Mouse (Mus musculus) brown adipose tissue, adult 24 weeks (tissue): ENCODE measurements around the gene Tnik. TPM values are rescaled to one million over a fixed set of nuclear protein-coding genes. Genes with fewer than 3 reads are reported as not detected.

Experiments used
- H3K27ac ChIP-seq: fragments of 200-500 bp; replicated peaks from 2 replicates; pipeline ENCODE4 v1.5.1; 2012; ENCODE audit warnings: low read depth, mild to moderate bottlenecking, low read length
- H3K4me1 ChIP-seq: fragments of 200-500 bp; 2 replicates; pipeline ENCODE4 v1.6.1; 2012; ENCODE audit warnings: low read length, mixed read lengths; ENCODE audit not compliant: control insufficient read depth, insufficient read depth, insufficient read length
- H3K4me3 ChIP-seq: fragments of 200-500 bp; 2 replicates; pipeline ENCODE4 v1.5.1; 2012; ENCODE audit warnings: low read depth, mild to moderate bottlenecking, low read length, moderate library complexity; ENCODE audit not compliant: insufficient read depth
- polyA plus RNA-seq: library from polyadenylated mRNA; stranded (reverse); fragments of >200 nt; gene quantifications from 2 replicates; pipeline ENCODE4 v1.2.4, GENCODE M21; 2012; ENCODE audit not compliant: missing spikeins, insufficient read depth, insufficient read length

Tnik gene
- polyA plus RNA-seq, 1 experiment = 1.4 TPM

- Histone ChIP-seq H3K4me1 (no peaks in the 10 kb centered on the region), H3K27ac (no peak overlapping the region), H3K4me3 (no peak overlapping the region)
These were observed 129.5 kb downstream of the Tnik start for GRCm38 (mm10) chr3:28392542-28392941.

DNA sequence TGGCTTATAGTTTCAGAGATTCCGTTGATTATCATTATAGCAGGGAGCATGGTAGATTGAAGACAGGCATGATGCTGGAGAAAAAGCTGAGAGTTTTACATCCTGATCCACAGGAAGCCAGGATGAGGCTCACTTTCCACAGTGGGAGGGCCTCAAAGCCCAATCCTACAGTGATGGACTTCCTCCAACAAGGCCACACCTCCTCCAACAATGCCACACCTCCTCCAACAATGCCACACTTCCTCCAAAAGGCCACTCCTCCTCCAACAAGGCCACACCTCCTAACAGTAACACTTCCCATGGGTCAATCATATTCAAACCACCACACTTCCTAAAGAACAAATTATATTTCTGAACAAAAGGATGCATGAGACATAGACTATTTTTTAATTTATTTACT is 135.8 kb downstream of the Tnik start:
- H3K4me1 ChIP-seq = no peaks in the 10 kb centered on the region
- no peak overlapping the region for H3K4me3 ChIP-seq
- no peak overlapping the region for H3K27ac ChIP-seq

- Histone ChIP-seq H3K27ac (no peak overlapping the region), H3K4me3 (no peak overlapping the region), H3K4me1 (no peaks in the 10 kb centered on the region)
These were observed 136.7 kb downstream of the Tnik start for GRCm38 (mm10) chr3:28399593-28400216.

- Histone ChIP-seq H3K4me1 (no peaks in the 10 kb centered on the region), H3K4me3 (no peak overlapping the region), H3K27ac (no peak overlapping the region)
These were observed 138.3 kb downstream of the Tnik start for GRCm38 (mm10) chr3:28401335-28401734.

GRCm38 (mm10) chr3:28402221-28402620 is 139.2 kb downstream of the Tnik start:
- Histone ChIP-seq H3K27ac (no peak overlapping the region), H3K4me1 (no peaks in the 10 kb centered on the region), H3K4me3 (no peak overlapping the region)

DNA sequence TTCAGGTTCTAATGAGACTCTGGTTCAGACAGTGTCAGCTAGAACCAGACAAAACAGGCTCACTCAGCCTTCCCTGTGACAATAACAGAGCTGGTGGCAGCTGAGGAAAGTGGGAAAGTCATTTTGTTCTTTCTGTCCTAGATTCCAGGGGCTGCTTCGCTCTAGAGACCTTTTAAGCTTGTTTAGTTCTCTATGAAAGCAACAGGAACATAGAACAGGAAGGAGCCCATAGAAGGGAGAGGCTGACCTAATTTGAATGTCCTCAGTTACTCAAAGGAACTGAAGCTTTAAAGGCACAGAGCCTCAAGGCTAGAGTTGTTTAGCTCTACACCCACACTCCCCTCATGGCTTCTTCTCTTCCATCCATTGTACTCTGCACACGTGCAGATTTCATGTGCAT is 142.4 kb downstream of the Tnik start:
- H3K4me1 ChIP-seq = no peaks in the 10 kb centered on the region
- no peak overlapping the region for H3K4me3 ChIP-seq

DNA sequence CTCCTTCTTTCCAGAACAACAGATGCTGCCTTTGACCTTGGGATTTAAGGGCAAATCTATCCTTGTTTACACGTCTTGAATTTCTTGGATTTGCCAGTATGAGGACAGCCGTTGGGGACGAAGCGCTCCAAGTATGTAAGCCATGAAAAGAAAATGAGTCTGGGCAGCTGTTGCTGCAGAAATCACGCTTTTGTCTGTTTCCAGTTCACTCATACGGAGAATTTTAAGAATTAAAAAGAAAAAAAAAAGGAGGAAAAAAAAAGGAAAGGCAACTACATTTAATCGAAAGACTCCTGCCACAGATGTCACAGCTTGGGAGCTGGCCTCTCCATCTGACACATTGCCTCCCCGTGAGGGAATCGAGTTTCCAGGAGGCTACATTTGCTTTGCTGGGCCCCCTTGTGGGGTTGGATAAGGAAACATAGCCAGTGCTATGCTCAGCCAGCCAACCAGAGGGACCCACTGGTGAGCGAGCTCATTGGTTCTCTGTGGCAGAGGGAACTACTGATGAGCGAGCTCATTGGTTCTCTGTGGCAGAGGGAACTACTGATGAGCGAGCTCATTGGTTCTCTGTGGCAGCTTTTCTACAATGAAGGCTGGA is 145.9 kb downstream of the Tnik start:
- H3K4me3 ChIP-seq = no peak overlapping the region
- H3K27ac ChIP-seq = no peak overlapping the region
- H3K4me1 ChIP-seq = no peaks in the 10 kb centered on the region

More for the DNA sequence above, 142.4 kb downstream of the Tnik start:
- no peak overlapping the region for H3K27ac ChIP-seq

DNA sequence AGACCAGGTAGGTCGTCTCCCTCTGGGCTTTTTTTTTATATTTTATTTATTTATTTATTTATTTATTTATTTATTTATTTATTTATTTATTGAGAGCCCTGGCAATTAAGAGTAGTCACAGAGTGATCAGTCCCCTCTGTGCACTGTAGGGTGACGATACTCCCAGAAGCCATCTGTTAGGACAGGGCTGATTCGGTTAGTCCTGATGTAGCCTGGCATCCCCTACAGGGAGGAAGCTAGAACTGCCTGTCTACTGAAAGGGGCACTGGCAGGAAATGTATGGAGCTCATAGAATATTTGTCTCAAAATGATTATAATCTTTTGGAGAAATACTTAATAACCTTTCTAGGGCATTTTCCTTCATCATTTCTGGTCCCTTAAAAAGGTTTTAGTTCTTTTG is 147.3 kb downstream of the Tnik start:
- Histone ChIP-seq H3K4me1 (no peaks in the 10 kb centered on the region), H3K27ac (no peak overlapping the region)

DNA sequence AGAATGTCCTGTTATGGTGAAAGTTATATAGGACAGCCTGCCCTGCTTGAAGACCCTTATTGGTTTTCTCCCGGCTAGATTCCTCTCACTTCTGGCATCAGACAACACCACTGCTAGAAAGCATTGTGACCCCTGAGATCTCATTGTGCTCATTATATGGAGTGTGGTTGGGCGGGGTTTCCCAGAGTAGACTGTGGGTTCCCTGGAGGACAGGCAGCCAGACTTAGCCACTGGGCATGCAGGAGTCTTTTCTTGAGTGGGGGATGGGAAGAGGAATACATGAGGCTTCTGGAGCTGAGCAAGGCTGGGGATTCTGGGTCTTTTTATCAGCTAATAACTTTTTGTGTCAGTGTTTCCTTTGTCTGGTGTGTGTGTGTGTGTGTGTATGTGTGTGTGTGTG is 153.0 kb downstream of the Tnik start:
- Histone ChIP-seq H3K4me1 (peaks cover 2% of the 10 kb centered on the region), H3K27ac (no peak overlapping the region), H3K4me3 (no peak overlapping the region)

More for the DNA sequence above, 147.3 kb downstream of the Tnik start:
- no peak overlapping the region for H3K4me3 ChIP-seq

DNA sequence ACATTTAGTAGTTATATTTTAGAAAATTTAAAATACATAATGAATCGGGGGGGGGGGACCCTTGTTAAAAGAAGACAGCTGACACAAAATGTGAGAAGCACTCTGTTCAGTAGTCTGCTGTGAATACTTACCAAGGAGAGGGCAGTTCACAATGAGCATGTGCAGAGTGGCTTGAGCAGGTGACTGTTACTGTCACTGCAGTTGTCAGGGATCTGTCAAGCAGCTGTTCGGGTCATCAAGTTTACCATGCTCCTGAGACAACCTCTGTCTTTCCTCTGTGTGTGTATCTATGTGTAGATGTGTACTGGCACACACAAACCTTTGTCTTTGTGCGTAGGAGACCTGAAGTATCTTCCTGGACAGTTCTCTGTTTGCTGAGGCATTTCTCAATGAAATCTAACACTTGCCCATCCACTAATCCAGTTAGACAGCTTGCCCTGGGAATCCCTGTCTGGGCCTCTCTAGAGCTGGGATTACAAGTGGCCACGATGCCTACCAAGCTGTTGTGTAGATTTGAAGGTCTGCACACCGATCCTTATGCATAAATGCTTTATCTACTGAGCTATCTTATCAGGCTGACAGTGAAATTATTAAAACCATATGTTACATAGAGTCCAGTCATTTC is 154.2 kb downstream of the Tnik start:
- H3K4me3 ChIP-seq = no peak overlapping the region
- no peak overlapping the region for H3K27ac ChIP-seq
- H3K4me1 ChIP-seq = peaks cover 2% of the 10 kb centered on the region

- no peak overlapping the region for H3K27ac ChIP-seq
- peaks cover 2% of the 10 kb centered on the region for H3K4me1 ChIP-seq
- no peak overlapping the region for H3K4me3 ChIP-seq
These were observed 157.2 kb downstream of the Tnik start for GRCm38 (mm10) chr3:28420194-28420593.

GRCm38 (mm10) chr3:28420698-28421097 is 157.7 kb downstream of the Tnik start:
- Histone ChIP-seq H3K4me1 (peaks cover 2% of the 10 kb centered on the region), H3K4me3 (no peak overlapping the region), H3K27ac (no peak overlapping the region)

DNA sequence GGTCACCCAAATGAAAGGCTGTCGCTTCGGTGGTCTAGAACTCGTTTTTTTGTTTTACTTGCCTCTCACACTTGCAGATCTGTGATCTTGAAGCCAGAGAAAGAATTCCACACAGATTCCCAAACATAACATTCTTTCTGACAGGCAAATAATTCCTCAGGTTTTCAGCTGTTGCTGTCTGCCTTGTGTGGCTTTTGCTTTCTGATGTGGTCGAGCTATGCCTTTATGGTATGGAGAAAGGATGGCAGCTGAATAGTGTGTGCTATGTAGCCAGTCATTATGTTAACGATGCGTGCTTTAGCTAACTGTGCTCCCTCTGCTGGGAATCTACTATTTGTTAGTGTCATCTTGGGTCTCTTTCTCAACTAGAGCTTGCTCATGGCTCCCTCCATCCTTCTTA is 158.8 kb downstream of the Tnik start:
- Histone ChIP-seq H3K27ac (no peak overlapping the region), H3K4me3 (no peak overlapping the region), H3K4me1 (no peaks in the 10 kb centered on the region; the same call in 1 of the 2 replicates)

- Histone ChIP-seq H3K27ac (no peak overlapping the region), H3K4me1 (no peaks in the 10 kb centered on the region; the same call in 1 of the 2 replicates), H3K4me3 (no peak overlapping the region)
These were observed 159.2 kb downstream of the Tnik start for GRCm38 (mm10) chr3:28422221-28422620.

- no peak overlapping the region for H3K27ac ChIP-seq
- no peaks in the 10 kb centered on the region; the same call in 1 of the 2 replicates for H3K4me1 ChIP-seq
- H3K4me3 ChIP-seq = no peak overlapping the region
These were observed 162.9 kb downstream of the Tnik start for GRCm38 (mm10) chr3:28425911-28426310.

GRCm38 (mm10) chr3:28431459-28431858 is 168.4 kb downstream of the Tnik start:
- 0 out of 2 replicates have a peak, but pooled peaks cover 2% of the 10 kb centered on the region for H3K4me1 ChIP-seq
- no peak overlapping the region; the same call in 1 of the 2 replicates for H3K27ac ChIP-seq

More at GRCm38 (mm10) chr3:28431459-28431858, 168.4 kb downstream of the Tnik start:
- H3K4me3 ChIP-seq = no peak overlapping the region
